Mouse (Mus musculus): ENCODE measurements around the gene Gm49380. TPM values are rescaled to one million over a fixed set of nuclear protein-coding genes. Genes with fewer than 3 reads are reported as not detected.

Gm49380 gene
- polyA plus RNA-seq, 1 experiment from 2014 or later: not detected

DNA sequence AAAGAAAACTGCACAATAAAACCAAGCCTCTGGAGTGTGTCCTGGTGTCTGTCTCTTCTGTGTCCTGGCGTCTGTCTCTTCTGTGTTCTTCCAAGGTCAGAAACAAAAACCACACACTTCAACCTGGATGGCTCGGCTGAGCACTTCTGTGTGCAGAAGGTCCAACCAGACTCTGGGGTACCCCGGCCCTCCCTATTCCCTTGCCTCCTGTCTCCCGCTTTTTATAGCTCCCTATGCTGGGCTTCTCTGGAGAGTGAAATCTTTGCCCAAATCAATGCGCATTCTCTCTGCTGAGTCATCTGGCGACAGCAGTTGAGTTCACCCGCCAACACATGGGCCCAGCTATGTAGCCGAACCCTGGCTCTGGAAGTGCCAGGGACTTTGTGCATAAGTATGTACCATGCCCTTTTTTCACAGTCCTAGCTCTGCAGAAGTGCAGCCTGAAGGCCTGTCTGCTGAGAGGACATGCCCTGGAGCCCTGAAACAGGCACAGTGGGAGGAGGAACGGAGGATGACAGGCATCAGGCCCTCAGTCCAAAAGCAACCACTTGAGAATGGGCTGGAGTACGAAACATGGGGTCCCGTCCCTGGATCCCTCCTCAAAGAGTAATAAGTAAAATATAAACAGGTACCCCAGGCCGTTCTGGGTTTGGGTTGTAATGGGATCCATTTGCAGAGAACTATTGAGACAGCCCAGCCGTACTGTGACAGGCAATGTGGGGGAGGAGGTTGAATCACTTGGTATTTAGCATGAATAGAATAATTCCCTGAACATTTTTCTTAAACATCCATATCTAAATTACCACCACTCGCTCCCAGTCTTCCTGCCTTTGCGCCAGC, 64.5 kb downstream of the Gm49380 start:
- 59% methylated on average over 15 of the region's 15 CpGs for WGBS
- Histone ChIP-seq H3K4me2 (ENCODE audit: low read length) (no peak overlapping the region), H3K36me3 (ENCODE audit: insufficient read depth, low read length) (no peaks in the 10 kb centered on the region), H3K9ac (ENCODE audit: low read depth, low read length) (no peak overlapping the region), H3K4me3 (replicated peaks; ENCODE audit: low read depth, low read length) (no peak overlapping the region), H3K4me1 (replicated peaks; ENCODE audit: insufficient read depth, low read length) (peaks cover under 1% of the 10 kb centered on the region; the same call in 1 of the 2 replicates), H3K27me3 (ENCODE audit: insufficient read depth, low read length) (peaks cover 5% of the 10 kb centered on the region), H3K27ac (no peak overlapping the region), H3K9me3 (replicated peaks; ENCODE audit: low read length) (no peaks in the 10 kb centered on the region)
- DNase-seq (ENCODE audit: low spot score): no peak
- ATAC-seq (replicated peaks; ENCODE audit: low FRiP score, low read depth): no peak
- no peak for TF ChIP-seq CTCF (IDR thresholded peaks at IDR 0.05; ENCODE audit: low read depth)

DNA sequence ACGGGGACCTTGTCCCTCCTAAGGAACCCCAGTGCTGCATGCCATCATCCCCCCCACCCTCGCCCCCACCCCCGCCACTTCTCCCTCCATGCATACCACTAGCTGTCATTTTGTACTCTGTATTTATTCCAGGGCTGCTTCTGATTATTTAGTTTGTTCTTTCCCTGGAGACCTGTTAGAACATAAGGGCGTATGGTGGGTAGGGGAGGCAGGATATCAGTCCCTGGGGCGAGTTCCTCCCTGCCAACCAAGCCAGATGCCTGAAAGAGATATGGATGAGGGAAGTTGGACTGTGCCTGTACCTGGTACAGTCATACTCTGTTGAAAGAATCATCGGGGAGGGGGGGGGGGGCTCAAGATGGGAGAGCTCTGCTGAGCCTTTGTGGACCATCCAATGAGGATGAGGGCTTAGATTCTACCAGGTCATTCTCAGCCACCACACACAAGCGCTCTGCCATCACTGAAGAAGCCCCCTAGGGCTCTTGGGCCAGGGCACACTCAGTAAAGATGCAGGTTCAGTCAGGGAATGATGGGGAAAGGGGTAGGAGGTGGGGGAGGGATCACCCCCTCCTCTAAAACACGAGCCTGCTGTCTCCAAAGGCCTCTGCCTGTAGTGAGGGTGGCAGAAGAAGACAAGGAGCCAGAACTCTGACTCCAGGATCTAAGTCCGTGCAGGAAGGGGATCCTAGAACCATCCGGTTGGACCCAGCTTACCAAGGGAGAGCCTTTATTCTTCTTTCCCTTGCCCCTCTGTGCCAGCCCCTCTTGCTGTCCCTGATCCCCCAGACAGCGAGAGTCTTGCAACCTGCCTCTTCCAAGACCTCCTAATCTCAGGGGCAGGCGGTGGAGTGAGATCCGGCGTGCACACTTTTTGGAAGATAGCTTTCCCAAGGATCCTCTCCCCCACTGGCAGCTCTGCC, 65.5 kb downstream of the Gm49380 start:
- Histone ChIP-seq H3K9me3 (replicated peaks; ENCODE audit: low read length) (no peaks in the 10 kb centered on the region), H3K27ac (no peak overlapping the region), H3K27me3 (ENCODE audit: insufficient read depth, low read length) (peaks cover 9% of the 10 kb centered on the region), H3K9ac (ENCODE audit: low read depth, low read length) (no peak overlapping the region), H3K4me1 (replicated peaks; ENCODE audit: insufficient read depth, low read length) (peaks cover 10% of the 10 kb centered on the region; the same call in 1 of the 2 replicates), H3K4me2 (ENCODE audit: low read length) (no peak overlapping the region), H3K4me3 (replicated peaks; ENCODE audit: low read depth, low read length) (no peak overlapping the region), H3K36me3 (ENCODE audit: insufficient read depth, low read length) (no peaks in the 10 kb centered on the region)
- no peak for TF ChIP-seq CTCF (IDR thresholded peaks at IDR 0.05; ENCODE audit: low read depth)
- DNase-seq (ENCODE audit: low spot score) (no peak), ATAC-seq (replicated peaks; ENCODE audit: low FRiP score, low read depth) (no peak)
- WGBS: 80% methylated on average over 14 of the region's 14 CpGs

DNA sequence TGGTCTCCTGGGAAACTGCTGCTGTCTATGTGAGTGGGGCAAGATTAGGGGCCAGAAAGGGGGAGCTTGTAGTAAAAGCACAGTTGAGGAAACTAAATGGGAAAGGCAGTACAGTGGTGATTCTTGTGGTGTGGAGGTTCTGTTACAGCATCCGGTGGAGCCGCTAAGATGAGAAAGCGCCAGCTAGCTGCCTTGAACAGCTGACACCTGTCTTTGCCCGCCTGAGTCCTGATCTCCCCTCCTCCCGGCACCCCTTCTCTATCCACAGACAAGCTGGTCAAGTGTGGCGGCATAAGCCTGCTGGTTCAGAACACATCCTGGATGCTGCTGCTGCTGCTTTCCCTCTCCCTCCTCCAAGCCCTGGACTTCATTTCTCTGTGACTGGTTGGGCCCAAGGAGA, 66.2 kb downstream of the Gm49380 start:
- no peak overlapping the region for H3K4me3 ChIP-seq (replicated peaks; ENCODE audit: low read depth, low read length)
- H3K27me3 ChIP-seq (ENCODE audit: insufficient read depth, low read length): peaks cover 9% of the 10 kb centered on the region
- ATAC-seq (replicated peaks; ENCODE audit: low FRiP score, low read depth) (no peak), DNase-seq (ENCODE audit: low spot score) (no peak)
- no peak for TF ChIP-seq CTCF (IDR thresholded peaks at IDR 0.05; ENCODE audit: low read depth)
- no peak overlapping the region for H3K27ac ChIP-seq
- no peak overlapping the region for H3K4me2 ChIP-seq (ENCODE audit: low read length)
- peaks cover 11% of the 10 kb centered on the region; the same call in 1 of the 2 replicates for H3K4me1 ChIP-seq (replicated peaks; ENCODE audit: insufficient read depth, low read length)
- H3K9ac ChIP-seq (ENCODE audit: low read depth, low read length): no peak overlapping the region
- no peaks in the 10 kb centered on the region for H3K36me3 ChIP-seq (ENCODE audit: insufficient read depth, low read length)
- WGBS: 41% methylated on average over 6 of the region's 6 CpGs
- no peaks in the 10 kb centered on the region for H3K9me3 ChIP-seq (replicated peaks; ENCODE audit: low read length)

DNA sequence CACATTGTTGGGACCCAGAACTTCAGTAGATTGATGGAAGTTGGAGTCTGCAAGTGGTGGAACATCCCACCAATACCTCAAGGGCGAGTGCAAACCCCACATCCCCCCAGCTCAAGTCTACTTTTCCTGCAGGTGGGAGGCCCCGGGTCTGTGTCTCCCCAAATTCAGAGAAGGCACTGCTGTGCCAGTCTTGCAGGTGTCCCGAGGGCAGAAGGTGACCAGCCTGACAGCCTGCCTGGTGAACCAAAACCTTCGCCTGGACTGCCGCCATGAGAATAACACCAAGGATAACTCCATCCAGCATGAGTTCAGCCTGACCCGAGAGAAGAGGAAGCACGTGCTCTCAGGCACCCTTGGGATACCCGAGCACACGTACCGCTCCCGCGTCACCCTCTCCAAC, 66.9 kb downstream of the Gm49380 start:
- peaks cover 11% of the 10 kb centered on the region; the same call in 1 of the 2 replicates for H3K4me1 ChIP-seq (replicated peaks; ENCODE audit: insufficient read depth, low read length)
- DNase-seq (ENCODE audit: low spot score) (no peak), ATAC-seq (replicated peaks; ENCODE audit: low FRiP score, low read depth) (no peak)
- TF ChIP-seq CTCF (IDR thresholded peaks at IDR 0.05; ENCODE audit: low read depth): no peak
- H3K4me3 ChIP-seq (replicated peaks; ENCODE audit: low read depth, low read length): no peak overlapping the region
- 85% methylated on average over 12 of the region's 12 CpGs for WGBS
- no peak overlapping the region for H3K9ac ChIP-seq (ENCODE audit: low read depth, low read length)
- H3K27ac ChIP-seq: no peak overlapping the region
- no peak overlapping the region for H3K4me2 ChIP-seq (ENCODE audit: low read length)
- H3K36me3 ChIP-seq (ENCODE audit: insufficient read depth, low read length): no peaks in the 10 kb centered on the region
- H3K9me3 ChIP-seq (replicated peaks; ENCODE audit: low read length): no peaks in the 10 kb centered on the region
- peaks cover 9% of the 10 kb centered on the region for H3K27me3 ChIP-seq (ENCODE audit: insufficient read depth, low read length)

DNA sequence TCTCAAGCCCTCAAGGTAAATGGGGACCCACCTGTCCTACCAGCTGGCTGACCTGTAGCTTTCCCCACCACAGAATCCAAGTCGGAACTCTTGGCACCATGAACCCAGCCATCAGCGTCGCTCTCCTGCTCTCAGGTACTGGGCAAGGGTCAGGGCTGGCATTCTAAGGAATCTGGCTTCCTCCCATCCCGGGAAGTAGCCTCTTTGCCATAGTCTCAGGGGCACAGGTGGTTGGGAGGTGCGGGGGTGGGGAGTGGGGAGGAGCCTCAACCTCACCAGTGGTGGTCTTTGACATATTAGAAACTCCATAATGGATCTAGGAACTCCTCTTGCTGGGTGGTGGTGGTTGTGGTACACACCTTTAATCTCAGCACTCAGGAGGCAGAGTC, 67.4 kb downstream of the Gm49380 start:
- 79% methylated on average over 5 of the region's 5 CpGs for WGBS

More for the DNA sequence above, 67.4 kb downstream of the Gm49380 start:
- Histone ChIP-seq H3K27me3 (ENCODE audit: insufficient read depth, low read length) (peaks cover 9% of the 10 kb centered on the region), H3K4me3 (replicated peaks; ENCODE audit: low read depth, low read length) (no peak overlapping the region), H3K27ac (no peak overlapping the region), H3K36me3 (ENCODE audit: insufficient read depth, low read length) (no peaks in the 10 kb centered on the region), H3K4me1 (replicated peaks; ENCODE audit: insufficient read depth, low read length) (peaks cover 11% of the 10 kb centered on the region; the same call in 1 of the 2 replicates), H3K9ac (ENCODE audit: low read depth, low read length) (no peak overlapping the region), H3K4me2 (ENCODE audit: low read length) (no peak overlapping the region), H3K9me3 (replicated peaks; ENCODE audit: low read length) (no peaks in the 10 kb centered on the region)
- TF ChIP-seq CTCF (IDR thresholded peaks at IDR 0.05; ENCODE audit: low read depth): no peak
- no peak for DNase-seq (ENCODE audit: low spot score)
- no peak for ATAC-seq (replicated peaks; ENCODE audit: low FRiP score, low read depth)
